Mouse (Mus musculus) skeletal muscle tissue, adult 2 months (tissue): Measurements from ENCODE around the gene Sf3b3.
A peak's percentile ranks its signal among the peaks of the same experiment; 100 is the strongest.

Experiments
- DNase-seq: peaks from one replicate; pipeline ENCODE4 v3.0.0-alpha.2; 2012; ENCODE audit warnings: low read depth, low spot score

Sf3b3 gene

DNA sequence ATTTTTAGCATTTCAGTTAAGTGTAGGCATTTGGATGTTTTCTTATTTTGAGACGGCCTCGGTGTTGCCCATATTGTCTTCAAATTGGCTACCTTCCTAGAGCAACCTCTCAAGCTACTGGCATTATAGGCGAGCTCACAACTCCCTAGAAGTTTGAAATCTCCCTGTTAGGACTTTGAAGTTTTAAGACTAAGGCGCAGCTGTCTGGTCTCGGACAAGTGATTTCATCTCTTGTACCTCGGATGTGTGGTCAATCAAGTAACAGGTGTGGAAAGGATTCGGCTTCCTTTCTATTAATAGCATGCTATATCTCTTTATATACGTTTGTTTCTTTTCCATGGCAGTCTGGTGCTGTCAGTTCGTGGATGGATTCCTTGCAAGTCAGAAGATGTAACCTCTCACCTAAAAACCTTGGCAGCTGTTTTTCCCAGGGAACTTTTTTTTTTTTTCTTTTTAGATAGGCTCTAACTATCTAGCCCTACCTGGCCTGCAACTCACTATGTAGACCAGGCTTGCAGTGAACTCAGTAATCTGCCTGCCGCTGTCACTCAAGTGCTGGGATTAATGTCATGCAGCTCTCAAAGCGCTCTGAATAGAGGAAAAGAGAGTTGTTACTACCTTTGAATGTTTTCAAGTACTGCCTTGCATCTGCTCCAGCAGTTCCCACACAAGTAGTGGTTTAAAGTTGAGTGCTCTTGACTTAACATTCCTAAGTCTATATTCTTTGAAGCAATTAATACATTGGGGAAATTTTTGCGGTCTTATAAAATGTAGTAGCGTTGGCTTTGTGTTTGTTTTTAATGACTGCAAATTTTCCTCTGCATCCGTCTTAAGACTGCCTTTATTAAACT, 1.3 kb upstream of the Sf3b3 start:
- no peak for DNase-seq

DNA sequence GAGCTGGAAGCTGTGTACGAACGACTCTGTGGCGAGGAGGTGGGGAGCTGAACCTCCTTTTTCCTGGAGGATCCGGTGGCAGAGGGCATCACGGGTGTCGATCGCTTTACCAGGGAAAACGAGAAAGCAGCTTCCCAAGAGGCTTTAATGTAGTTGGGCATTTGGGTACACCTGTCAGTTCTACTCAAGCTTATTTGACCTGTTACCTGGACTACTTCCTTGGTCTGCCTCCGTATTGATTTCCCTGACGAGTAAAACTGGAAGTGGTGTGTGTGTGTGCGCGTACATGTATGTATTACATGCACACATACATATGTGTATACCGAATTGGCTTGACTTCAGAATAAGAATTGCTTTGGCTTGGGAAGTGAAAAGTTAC, 573 bp upstream of the Sf3b3 start:
- no peak for DNase-seq

DNA sequence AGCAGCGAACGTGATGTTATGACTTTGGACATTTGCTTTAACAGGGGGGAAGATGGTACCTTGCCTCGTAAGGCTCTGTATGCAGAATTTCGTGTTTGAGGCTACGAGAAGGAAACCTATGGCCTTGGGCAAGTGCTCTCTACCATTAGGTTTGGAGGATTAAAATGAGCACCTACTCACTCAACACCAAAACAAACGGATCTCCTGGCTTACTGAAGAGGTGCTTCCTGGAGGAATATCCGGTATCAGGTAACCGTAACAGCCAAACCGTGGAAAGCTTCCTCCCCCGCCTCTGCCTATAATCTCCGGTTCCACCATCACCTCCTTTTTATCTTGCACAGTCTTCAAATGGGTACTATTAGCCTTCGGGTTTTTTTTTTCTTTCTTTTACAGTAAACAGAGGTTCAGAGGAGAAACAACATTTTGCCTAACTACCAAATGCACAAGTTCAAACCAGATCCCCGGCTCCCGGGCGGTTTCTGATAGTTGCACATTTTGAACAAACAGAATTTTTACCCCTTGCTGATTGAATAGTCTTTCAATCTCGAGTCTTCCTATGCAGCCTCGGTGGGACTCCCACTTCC, 674 bp downstream of the Sf3b3 start:
- no peak for DNase-seq

DNA sequence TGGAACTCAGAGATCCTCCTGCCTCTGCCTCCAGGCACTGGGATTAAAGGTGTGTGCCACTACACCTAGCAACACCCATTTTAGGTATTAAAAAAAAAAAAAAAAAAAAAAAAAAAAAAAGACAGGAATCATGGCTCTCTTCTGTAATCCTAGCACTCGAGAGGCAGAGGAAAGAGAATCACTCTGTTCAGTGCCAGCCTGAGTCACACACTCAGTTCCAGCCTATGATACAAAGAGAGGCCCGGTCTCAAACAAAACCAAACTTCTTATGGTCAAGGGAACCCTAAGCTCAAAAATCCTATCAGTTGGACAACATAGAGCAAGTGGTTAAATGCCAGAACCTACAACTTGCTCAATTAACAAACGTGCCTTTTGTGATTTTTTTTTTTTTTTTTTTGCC, 1.6 kb downstream of the Sf3b3 start:
- no peak for DNase-seq

DNA sequence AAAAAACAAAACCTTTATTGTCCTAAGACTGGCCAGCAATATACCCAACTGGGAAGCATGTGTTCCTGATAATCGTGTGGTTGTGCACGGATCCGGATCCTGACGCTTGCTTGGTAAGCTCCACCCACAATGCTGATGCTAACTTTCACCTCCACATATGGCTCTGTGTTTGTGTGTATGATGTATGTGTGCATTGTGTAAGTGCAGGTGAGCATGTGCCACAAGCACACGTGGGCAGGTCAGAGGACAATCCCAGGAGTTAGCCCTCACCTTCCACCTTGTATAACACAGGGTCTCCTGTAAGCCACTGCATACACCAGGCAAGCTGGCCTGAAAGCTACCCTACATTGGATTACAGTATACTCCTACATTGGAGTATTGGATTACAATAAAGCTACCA, 3.4 kb downstream of the Sf3b3 start:
- no peak for DNase-seq

DNA sequence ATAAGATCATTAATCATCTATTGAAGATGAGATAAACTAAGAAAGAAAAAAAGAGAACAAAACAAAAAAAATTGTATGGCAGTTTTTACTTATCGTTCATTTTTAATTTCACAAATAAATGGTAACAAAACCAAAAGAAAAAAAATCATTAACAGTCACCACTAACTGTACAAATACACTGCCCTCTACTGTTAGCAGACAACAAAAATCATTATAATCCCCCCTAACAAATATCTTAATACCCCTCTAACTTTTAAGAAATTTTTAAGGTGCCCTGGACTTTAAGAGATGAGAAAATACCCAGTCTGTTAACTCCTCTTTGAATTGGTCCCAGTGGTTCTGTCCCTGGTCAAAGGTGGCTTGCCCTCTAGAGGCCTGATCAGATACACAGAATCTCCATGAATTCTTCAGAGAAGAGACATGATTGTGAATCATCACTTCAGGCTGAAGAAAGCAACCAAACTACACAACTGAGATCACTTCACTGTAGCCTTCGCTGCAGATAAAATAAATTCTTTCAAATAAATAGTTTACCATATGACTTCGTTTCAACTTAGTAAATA, 4.5 kb downstream of the Sf3b3 start:
- DNase-seq, result no peak

DNA sequence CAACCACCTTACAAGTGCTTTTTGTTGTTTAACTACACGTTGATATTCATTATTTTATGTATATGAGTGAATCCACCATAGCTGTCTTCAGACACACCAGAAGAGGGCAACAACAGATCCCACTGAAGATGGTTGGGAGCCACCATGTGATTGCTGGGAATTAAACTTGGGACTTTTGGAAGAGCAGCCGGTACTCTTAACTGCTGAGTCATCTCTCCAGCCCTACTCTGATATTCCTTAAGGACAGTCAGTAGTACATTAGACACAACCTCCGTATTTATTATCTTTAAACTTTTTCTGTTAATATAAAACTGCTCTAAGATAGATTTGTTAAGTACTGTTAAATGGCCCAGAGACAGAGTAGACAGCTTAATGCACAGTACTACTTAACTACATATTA, 14.6 kb downstream of the Sf3b3 start:
- no peak for DNase-seq

DNA sequence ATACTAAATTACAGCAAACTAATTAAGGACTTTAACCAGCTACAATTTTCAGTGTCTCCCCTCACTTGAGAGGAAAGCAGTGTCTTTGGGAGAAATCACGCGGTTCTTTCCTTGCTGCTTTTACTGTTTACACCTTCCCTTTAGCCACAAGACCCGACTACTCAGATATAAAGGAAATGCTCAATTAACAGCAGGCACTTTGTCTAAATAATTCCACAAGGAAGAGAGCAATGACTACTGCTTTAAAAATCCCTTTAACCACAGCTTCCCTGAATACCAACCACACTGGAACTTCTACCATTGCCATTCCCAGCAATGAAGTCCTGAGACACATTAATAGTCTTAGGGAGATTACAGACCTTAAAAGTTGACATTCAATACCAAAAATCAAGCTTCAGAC, 18.1 kb downstream of the Sf3b3 start:
- no peak for DNase-seq

DNA sequence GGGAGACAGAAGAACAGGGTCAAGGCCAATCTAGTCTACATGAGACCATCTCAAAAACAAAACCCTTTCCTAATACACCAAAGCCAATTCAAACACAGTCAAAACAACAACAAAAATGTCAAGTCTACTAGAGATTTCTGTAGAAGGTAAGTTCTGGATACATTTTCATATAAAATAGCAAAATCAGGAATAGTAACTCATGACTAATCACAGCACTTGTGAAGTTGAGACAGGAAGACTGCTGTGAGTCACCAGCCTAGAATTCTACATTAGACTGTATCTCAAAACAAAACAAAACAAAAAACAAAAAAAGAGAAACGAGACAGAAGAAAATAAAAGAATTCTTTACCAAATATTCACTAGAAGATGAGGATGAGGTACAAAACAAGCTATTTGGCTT, 21.7 kb downstream of the Sf3b3 start:
- DNase-seq, result no peak

DNA sequence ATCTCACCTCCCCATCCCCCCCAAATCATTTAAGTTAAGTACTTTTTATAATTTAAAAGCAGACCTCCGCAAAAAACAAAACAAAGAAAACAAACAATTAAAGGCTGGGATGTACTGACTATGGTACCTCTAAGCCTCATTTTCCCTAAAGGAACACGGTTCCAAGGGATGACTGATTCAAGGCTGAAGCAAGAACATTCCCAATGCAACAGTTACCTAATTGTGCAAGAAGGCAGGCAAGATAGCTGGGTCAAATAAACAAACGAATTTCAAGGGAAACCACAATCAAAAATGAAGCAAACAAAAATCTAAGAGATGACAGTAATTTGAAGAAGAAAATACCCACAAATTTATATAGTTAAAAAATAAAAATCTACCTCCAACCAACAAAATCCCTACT, 24.6 kb downstream of the Sf3b3 start:
- DNase-seq, result no peak

DNA sequence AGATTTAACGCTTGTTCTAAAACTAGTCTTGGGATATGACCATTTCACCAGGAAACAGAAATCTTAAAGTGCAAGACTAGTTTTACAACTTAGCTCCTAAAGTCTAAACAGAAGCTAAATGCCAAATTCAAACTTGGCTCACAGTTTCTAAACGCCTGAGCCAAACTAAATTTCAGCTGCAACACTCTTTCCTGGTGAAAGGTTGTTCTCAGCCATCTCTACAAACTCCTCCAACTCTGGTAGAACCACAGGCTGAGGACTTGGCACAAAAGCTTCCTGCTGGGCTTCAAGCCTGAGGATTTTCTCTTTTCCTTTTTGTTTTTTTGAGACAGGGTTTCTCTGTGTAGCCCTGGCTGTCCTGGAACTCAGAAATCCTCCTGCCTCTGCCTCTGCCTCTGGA, 26.3 kb downstream of the Sf3b3 start:
- DNase-seq, result no peak

DNA sequence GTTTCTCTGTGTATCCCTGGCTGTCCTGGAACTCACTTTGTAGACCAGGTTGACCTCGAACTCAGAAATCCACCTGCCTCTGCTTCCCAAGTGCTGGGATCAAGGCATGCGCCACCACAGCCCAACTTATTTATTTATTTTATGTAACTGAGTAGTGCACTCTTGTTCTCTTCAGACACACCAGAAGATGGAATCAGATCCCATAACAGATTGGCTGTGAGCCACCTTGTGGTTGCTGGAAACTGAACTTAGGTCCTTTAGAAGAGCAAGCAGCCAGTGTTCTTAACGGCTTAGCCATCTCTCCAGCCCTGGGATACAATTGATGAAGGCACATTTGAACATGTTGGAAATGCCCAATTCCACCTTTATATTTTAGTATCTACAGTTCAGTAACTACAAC, 28.0 kb downstream of the Sf3b3 start:
- no peak for DNase-seq

DNA sequence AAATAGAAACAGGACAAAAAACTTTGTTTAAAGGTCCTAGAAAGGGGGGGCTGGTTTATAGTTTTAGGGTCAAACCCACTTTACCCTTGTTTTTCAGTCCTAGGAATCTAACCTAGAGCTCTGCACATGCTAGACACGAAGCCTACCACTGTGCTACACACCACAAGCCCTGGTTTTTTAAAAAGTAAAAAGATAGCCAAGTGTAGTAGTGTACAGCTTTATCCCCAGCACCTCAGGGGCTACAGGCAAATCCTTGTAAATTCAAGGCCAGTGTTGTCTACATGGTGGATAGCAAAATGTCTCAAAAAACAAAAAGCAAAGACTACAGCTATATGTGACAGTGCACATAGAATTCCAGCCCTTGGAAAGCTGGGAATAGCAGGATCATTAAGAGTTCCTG, 29.6 kb downstream of the Sf3b3 start:
- no peak for DNase-seq

DNA sequence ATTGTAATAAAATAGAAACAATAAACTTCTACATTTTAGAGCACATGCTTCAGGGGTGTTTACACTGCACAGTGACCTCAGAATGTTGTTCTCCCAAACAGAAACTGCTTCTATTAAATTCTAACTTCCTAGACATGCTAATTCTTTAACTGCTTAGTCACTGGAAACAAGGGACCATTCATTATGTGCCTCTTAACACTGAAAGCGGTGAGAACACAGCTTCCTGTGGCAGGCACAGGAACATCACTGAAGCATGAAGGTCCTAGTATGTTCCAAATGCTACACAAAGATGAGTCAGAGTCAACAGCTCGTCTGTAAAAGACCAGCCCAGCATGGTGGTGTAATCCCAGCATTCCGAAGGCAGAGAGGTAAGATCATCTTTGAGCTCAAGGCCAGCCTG, 31.3 kb downstream of the Sf3b3 start:
- no peak for DNase-seq

DNA sequence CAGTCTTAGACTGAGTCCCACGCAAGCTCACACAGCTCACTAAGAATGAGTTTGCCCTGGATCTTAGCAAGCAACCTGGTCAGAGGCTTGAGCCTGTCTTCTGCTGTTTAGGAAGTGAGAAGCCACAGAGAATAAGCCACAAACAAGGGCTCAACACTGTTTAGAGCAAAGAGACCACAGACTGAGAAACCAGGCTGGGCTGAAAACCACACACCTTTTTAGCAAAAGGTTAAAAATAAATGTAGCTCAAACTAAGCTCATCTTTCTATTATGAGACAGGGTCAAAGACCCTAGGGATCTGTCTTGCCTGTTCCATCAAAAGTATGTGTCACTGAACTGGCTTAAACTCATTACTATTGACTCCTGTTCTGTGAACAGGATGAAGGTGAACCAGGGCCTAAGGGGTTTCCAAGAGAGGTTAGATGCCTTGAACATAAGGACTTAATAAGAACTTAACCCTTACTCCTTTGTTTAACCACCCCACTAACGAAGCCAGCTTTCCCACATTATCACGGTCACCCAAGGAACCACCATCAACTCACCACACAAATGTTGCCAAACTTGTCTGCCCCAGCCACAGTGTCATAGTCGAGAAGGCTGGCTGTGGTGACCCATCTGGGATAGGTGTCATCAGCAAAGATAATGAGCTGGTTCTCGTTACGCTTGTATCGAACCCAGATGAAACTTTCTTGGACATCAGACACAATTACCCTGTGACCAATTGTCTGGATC, 33.3 kb downstream of the Sf3b3 start:
- no peak for DNase-seq

DNA sequence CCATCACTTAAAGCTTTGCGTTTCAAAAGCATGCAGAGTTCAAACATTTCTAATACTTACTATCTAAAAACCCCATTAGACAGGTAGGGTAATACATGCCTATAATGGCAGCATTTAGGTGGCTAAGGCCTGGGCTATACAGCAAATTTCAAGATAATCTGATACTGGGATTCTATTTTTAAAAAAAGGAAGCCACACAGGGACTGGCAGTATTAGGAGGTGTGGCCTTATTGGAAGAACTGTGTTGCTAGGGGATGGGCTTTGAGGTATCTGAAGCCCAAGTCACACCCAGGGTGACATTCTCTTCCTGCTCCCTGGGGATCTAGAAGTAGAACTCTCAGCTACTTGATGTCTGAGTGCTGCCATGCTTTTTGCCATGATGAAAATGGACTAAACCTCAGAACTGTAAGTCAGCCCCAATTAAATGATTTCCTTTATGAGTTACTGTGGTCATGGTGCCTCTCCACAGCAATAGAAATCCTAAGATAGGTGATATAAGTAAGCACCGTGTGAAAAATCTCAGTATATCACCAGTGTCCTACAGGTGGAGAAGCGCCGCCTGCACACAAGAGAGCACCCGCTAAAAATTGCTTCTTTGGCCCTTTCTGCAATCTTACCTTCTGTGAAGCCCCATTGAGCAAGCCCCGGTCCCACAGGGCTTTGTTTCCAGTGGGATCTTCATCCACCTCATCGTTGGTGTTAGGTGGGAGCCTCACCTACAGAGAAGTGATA, 34.1 kb downstream of the Sf3b3 start:
- no peak for DNase-seq

DNA sequence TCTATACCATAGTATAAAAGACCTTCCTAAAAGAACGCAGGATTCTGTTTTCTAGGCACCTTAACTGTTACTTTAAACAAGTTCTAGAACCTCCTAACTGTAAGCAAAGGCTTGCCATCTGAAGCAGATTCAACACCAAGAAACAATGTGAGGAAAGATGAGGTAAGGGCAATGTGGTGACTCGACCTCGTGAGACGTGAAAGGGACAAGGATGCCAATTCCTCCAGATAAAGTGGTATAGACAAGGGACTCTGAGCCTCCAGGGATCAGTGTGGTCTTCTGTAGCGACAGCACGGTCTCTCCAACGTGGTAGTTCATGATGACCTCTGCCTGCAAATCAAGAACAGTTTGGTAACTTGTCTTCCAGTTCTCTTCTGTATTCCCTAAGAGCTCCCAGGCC, 34.8 kb downstream of the Sf3b3 start:
- no peak for DNase-seq

DNA sequence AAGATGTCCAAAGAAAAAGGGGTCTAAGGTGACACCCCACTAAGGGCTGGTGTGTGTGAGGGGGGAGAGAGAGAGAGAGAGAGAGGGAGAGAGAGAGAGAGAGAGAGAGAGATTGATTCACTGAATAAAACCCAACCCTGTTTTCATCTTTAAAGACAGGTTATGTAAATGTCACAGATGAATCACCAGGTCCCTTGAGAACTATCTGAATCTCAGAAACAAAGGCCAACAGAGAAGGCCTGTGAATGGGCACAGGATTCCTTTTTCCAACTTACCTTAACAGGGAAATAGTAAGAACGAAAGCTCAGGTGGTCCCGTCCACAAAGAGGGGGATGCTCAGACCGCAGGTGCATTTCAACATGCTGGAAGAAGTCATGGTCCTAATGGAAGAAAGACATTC, 35.5 kb downstream of the Sf3b3 start:
- no peak for DNase-seq

DNA sequence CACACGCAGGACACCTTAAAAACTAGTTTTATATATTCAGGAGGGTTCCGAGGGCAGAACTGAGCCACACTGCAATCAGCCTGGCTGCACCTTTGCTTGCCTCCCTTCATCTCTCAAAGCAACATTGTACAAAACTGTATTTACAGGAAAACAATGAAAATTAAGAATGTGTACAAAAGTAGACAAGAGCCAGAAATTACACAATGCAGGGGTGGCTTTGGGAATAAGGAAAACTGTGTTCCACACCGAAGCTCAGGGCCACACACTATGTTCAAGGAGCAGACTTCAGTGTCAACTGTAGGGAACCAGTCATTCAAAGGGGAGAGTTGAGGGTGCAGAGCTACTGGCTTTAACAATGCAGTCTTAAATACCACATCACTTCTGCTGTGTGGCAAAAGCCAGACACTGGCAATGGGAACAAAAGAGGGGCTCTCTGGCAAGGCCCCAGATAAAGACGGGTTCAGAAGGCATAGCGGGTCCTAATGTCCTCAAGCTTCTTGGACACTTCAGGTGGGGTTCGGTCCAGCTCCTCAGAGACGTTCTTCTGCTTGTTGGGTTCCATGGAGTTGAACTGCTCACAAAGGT, 36.0 kb downstream of the Sf3b3 start:
- DNase-seq, result no peak

DNA sequence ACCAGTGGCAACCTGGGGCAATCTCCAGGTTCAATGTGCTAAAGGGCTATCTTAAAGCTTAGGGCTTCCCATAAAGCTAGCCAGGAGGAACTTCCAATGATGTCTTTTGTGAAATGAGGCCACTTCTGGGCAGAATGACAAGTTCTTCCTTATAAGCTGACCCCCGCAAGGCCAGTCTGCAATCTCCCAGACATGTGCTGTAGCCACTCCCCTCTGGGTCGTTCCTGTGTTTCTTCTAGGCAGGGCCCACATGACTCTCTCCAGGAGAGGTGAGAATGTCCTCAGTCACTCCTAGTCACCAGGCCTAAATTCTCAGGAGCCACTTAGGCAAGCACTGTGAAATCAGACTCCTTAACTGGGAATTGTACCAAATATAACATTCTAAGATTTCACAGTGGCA, 36.8 kb downstream of the Sf3b3 start:
- peak; percentile 50 for DNase-seq
